Mouse (Mus musculus): ENCODE measurements at regions not wholly inside any gene's neighbourhood (a gene's known extent, or its start where the extent isn't known, plus 50 kb on each side); places are given as distances from the start of the nearest gene placed in this dataset.

DNA sequence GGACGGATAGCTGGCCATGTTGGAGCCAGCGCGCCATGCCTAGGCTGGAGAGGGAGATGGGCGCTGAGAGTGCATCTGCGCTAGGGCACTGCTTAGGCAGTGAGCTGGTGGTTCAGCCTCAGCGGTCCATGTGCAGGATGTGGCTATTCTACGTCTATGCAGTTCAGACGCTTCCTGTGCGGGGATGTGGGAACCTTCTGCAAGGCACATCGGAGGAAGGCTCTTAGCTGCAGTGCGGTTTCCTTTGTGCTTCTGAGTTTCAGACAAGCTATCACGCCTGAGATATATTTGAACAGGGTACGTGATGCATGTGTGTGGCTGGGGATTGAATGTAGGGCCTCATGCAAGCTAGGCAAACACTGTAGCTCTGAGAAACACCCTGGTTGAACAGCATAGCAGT lies 54.4 kb upstream of the Lrpprc start:
- no peak for TF ChIP-seq CTCF (IDR thresholded peaks at IDR 0.05; ENCODE audit: low read depth)
- TF ChIP-seq EP300 (IDR thresholded peaks at IDR 0.05; ENCODE audit: low read depth), result no peak

All from heart, postnatal 0 days (tissue).